Mouse (Mus musculus) activated CD4-positive, CD25-positive, alpha-beta regulatory T cell, adult 4 months (primary cell): ENCODE measurements around the gene AB124611. TPM values are rescaled to one million over a fixed set of nuclear protein-coding genes. Genes with fewer than 3 reads are reported as not detected.
A peak's percentile ranks its signal among the peaks of the same experiment; 100 is the strongest.
"Not testable (repeated sequence)": the region's sequence is repeated elsewhere in the genome, so short reads cannot be mapped to it uniquely, and the experiment has no call there.

Experiments
- ATAC-seq: one replicate; pipeline ENCODE4 v1.8.0; 2017
- polyA plus RNA-seq, 2 experiments: library from polyadenylated mRNA; unstranded; fragments of 100-300 nt; shearing (Covaris generic); gene quantifications; one replicate each; pipeline ENCODE4 v1.2.1; 2017

Gene AB124611
- polyA plus RNA-seq, 2 experiments from 2014 or later = 56.9 to 62.4 TPM

DNA sequence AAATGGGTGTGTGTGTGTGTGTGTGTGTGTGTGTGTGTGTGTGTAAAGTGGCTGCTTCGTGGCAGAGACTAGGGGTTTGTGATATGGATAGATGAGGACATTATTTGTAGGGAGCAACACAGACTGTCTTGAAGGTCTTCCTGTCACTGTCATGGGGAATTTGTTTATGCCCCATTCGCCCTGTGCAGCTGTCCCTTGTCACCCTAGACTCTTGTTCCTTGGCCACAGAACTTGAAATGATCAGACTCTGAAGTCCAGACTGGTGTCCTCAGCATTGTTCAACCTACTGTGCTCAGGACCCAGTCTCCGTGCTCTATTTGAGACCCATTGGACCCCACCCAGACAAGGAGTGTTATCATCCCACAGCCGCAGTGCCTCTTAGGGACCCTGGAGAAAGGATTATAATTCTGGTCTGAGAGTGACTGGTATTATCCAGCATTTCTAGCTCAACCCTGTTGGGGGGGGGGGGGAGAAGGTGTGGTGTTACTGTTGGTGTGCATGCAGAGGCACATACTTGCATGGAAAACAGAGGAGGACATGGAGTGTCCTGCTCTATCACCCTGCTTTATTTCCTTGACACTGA lies 39.1 kb downstream of the AB124611 start:
- no peak for ATAC-seq

GRCm38 (mm10) chr9:21566538-21566937 lies 40.6 kb downstream of the AB124611 start:
- no peak for ATAC-seq

GRCm38 (mm10) chr9:21567051-21567450 lies 41.1 kb downstream of the AB124611 start:
- peak; percentile 54 for ATAC-seq

GRCm38 (mm10) chr9:21568657-21569255 lies 42.8 kb downstream of the AB124611 start:
- ATAC-seq = no peak

GRCm38 (mm10) chr9:21574012-21574801 lies 48.2 kb downstream of the AB124611 start:
- no peak for ATAC-seq

DNA sequence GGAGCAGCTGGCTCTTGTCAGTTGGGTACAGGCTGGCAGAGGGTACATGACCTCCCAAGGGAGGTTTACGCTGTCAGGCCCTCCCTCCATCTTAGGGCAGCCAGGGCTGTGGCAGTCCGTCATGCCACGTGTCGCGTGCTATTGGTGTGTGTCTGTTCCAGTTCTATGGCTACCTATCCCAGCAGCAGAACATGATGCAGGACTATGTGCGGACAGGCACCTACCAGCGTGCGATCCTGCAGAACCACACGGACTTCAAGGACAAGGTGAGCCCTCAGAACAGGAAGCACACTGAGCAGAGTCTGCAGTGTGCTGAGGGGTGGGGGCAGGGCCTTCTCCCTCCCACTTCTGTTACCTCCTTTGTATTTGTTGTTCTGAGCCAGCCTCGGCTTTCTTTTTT lies 49.3 kb downstream of the AB124611 start:
- no peak for ATAC-seq

DNA sequence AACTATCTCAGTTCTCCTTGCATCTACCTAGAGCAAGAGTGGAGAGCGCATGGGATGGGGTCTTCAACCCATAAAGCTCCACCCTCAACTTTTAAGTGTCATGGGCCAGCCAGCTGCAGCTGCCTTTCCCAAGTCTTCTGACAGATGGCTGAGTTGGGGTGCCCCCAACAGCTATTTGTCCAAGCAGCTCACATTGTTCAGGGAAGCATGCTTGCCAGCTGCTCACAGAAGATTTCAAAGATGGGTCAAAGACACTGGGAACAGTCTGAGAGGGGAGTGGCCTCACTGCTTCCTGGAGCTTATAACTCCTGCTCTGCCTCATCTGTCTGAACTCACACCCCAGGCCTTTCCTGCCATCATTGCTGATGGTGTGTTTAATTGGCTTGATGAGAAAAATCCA lies 50.3 kb downstream of the AB124611 start:
- no peak for ATAC-seq

DNA sequence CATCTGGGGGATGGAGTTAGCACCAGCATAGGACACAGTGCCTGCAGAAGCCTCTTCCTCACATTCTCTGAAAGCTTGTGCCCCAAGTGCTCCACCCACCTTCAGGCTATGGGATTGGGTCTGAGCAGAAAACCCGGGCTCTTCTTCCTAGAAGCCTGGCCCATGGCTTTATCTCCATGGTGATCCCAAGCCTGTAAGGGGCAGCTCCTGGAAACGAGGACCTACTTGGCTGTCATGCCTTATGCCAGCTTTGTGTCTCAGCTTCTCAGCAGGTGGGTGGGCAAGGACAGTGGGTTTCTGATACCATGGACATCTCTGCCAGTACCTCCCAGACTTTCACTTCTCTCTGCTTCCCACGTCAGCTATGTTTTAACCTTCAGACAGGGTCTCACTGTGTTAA lies 52.2 kb downstream of the AB124611 start:
- ATAC-seq = no peak

- ATAC-seq = no peak
These were observed 59.4 kb downstream of the AB124611 start for GRCm38 (mm10) chr9:21585401-21585800.

DNA sequence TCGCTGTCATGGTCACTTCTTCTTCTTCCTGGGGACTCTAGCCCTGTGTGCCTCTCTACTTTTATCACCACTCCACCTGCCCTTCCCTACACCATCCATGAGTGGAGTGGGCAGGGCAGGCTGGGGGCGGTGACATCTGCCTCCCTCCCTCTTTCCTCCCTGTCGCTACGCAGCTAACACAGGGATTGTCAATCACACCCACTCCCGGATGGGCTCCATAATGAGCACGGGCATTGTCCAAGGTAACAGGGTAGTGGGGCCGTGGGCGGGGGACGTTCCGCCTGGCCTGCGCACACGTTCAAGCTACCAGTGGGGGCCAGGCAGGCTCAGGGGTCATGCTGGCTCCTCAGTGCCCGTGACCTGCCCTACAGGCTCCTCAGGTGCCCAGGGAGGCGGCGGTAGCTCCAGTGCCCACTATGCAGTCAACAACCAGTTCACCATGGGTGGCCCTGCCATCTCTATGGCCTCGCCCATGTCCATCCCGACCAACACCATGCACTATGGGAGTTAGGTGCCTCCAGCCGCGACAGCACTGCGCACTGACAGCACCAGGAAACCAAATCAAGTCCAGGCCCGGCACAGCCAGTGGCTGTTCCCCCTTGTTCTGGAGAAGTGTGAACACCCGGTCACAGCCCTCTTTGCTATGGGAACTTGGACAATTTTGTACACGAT lies 61.8 kb downstream of the AB124611 start:
- no peak for ATAC-seq

GRCm38 (mm10) chr9:21588350-21588749 lies 62.4 kb downstream of the AB124611 start:
- ATAC-seq = no peak

DNA sequence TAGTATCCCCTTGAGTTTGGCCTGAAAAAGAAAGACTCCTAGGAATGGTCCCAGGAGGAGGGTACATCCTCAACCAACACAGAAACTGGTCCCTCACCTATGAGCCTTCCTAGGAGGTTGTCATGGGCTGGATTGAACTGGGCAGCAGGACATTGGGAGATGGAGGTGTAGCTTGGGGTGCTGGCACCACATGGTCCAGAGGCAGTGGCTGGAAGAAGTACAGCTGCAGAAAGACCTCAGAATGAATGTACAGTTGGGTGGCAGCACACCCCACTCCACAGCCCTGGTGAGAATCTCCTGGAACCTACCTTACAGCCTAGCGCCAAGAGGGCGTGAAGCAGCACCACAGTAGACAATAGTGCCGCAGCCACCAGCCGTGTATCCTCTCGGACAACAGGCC lies 63.6 kb downstream of the AB124611 start:
- ATAC-seq = no peak

DNA sequence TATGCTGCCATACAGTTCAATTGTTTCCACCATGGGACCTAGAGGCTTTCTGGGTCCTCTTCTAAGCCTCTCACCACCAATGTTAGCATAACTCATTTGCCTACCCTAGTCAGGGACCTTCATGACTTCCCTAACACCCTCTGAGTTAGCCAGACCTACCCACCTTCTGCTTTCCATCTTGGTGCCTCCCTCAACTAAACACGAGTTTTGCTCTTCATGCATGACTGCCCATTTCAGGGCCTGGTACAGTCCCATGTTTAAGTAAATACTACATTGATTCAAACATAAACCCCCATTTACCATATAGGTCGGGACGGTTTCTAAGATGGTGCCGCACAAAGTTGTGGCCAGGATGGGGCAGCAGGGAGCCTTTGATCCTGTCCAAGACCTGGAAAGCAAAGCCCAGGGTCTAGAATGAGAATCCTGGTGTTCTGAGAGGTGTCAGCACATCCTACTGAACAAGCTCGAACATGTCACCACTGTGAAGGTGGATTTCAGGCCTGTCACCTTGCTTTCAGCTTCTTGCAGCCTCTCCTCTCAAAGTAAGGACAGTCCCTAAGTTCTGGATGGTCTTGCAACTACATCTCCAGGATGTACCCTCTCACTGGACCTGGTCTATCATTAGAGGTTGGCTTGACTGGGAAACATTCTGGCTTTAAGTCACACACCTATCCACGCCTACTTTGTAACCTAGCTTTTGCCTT lies 65.3 kb downstream of the AB124611 start:
- no peak for ATAC-seq

DNA sequence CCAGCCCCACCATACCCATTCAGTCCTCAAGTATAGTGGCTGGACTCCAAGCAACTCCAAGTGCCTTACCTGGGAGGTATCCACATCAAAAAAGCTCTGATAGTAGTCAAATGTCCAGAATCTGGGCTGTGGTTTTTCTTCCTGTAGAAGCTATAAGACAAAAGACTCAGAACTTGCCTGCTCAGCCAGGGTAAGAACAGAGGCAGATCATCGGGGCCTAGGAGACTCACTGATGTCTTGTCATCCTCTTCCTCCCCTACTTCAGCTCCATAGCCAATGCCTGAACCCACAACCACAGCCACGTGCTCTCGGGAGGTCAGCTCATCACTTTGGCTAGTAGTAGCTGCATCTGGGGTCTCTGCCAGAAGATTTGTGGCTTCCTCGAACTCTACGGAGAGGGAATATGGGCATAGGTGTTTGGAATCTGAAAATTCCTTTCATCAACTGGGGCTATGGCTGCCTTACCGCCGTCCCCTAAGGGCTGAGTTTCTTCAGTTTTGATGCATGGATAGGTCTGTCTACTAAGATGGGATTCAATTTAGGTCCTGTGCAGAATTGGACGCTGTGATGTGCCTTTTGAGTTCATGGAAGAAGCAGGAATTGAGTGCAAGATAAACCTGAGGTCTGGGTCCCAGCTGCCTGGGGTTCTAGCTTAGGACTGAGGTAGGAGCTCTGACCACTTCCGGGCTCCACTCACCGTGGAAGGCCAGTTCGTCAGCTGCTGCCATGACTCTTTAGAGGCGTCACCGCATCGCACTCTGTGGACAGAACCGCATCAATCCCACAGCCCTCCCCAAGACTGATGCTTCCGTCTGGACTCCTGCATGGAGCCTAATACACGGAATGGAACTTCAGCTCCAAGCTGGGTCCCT lies 66.1 kb downstream of the AB124611 start:
- peak; percentile 32 for ATAC-seq

GRCm38 (mm10) chr9:21592703-21593121 lies 66.7 kb downstream of the AB124611 start, which contains the start of the genes Timm29 and Yipf2:
TSS of gene Timm29 (plus strand) at chr9:21592722.
TSS of gene Yipf2 (minus strand) at chr9:21592828.
- ATAC-seq = peak; percentile 82

- peak; percentile 41 for ATAC-seq
These were observed 67.2 kb downstream of the AB124611 start for GRCm38 (mm10) chr9:21593122-21593721.

DNA sequence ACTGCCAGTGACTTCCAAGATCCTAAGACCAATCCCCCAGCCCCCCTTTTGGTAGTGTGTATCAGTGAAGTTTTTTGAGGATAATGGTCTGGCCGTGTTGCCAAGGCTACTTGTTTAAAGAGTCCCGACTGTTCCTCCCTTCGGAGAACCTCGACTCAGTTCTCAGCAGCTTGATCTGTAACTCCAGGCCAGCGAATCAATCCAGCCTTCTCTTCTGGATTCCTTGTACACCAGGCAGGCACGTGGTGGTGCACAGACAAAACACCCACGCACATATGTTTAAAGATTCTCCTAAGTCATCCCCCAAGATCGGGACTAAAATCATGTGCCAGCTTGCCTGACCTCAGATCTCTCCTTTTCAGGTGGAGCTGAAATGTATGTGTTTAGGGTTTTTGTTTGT lies 68.4 kb downstream of the AB124611 start:
- not testable (repeated sequence) for ATAC-seq

DNA sequence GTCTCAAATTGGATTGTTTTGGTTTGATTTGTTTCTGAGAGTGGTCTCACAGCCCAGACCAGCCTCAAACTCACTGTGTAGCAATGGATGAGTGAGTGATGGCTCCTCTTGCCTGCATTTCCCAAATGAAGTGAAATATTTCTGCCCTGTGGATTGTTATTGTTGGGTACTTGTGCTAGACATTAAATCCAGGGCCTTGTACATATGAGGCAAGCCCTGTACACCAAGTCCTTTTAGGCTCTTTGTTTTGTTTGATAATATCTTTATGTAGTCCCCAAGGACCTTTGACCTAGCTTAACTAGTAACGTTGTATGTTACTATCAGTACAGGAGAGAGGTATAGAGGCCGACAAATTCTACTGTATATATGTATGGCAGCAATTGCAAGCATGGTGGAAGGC lies 68.9 kb downstream of the AB124611 start:
- ATAC-seq = no peak
